Mouse (Mus musculus): Measurements from ENCODE around the gene Ddx23.

- TF ChIP-seq CTCF (IDR thresholded peaks at IDR 0.05; ENCODE audit: control insufficient read depth, insufficient read depth, insufficient read length), result no peak
- no peak for TF ChIP-seq MYOD1 (IDR thresholded peaks at IDR 0.05; ENCODE audit: control insufficient read depth, insufficient read length, low read depth)
- TF ChIP-seq USF1 (IDR thresholded peaks at IDR 0.05; ENCODE audit: low read depth), result no peak
- no peak for TF ChIP-seq CEBPB (IDR thresholded peaks at IDR 0.05; ENCODE audit: low read depth)
- no peak for TF ChIP-seq MAX (IDR thresholded peaks at IDR 0.05)
- TF ChIP-seq FOSL1 (IDR thresholded peaks at IDR 0.05; ENCODE audit: insufficient read depth, low read length, poor library complexity, severe bottlenecking), result no peak
- TF ChIP-seq MYOG (IDR thresholded peaks at IDR 0.05; ENCODE audit: control insufficient read depth, extremely low read depth, insufficient read length), result no peak
Measured at GRCm38 (mm10) chr15:98677977-98678376, 15.3 kb upstream of the Ddx23 start.
